Mouse (Mus musculus): ENCODE measurements at regions not wholly inside any gene's neighbourhood (a gene's known extent, or its start where the extent isn't known, plus 50 kb on each side); places are given as distances from the start of the nearest gene placed in this dataset.

- TF ChIP-seq NELFE (IDR thresholded peaks at IDR 0.05; ENCODE audit: low read depth, low read length) (no peak), UBTF (IDR thresholded peaks at IDR 0.05; ENCODE audit: low read depth, low read length) (no peak), MAX (IDR thresholded peaks at IDR 0.05; ENCODE audit: low read length) (no peak), BHLHE40 (IDR thresholded peaks at IDR 0.05; ENCODE audit: low read depth, low read length) (peak; percentile 51), CTCF (conservative IDR thresholded peaks at IDR 0.05 in 1 of 2, IDR thresholded peaks at IDR 0.05 in 1 of 2; ENCODE audit: low read depth in 2 of 2, low read length in 2 of 2) (no peak), POLR2A (IDR thresholded peaks at IDR 0.05; ENCODE audit: low read depth, low read length) (no peak), ZMIZ1 (IDR thresholded peaks at IDR 0.05; ENCODE audit: low read depth, low read length) (no peak)
Observed at GRCm38 (mm10) chr16:29735371-29736008, 156.4 kb downstream of the Opa1 start.

All from CH12.LX (cell line).